Mouse (Mus musculus) retina, postnatal 7 days (tissue): Measurements from ENCODE around the gene Rbm15.
A peak's percentile ranks its signal among the peaks of the same experiment; 100 is the strongest.
"Not testable (repeated sequence)": the region's sequence is repeated elsewhere in the genome, so short reads cannot be mapped to it uniquely, and the experiment has no call there.

Experiments
- DNase-seq: peaks from one replicate; pipeline ENCODE4 v3.0.0-alpha.2; 2012; ENCODE audit warnings: low read depth, low spot score

The Rbm15 gene

DNA sequence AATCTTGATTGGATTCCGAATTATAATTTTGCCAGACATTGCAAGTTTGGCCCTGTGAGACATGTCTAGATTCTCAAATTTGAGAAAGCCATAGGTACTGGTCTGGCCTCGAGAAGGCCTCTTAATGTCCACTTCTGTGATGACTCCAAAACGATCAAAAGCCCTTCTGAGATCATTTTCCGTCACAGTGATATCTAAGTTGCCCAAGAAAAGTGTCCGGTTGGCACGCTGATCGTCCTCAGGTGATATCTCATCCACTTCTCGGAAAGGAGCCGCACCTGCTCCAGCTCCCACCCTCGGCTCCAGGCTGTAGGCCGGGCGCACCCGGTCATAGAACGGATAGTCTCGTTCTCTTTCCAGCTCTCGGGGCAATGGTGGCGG is 1.7 kb downstream of the Rbm15 start:
- no peak for DNase-seq

GRCm38 (mm10) chr3:107330503-107331424 is 2.7 kb downstream of the Rbm15 start:
- no peak for DNase-seq

DNA sequence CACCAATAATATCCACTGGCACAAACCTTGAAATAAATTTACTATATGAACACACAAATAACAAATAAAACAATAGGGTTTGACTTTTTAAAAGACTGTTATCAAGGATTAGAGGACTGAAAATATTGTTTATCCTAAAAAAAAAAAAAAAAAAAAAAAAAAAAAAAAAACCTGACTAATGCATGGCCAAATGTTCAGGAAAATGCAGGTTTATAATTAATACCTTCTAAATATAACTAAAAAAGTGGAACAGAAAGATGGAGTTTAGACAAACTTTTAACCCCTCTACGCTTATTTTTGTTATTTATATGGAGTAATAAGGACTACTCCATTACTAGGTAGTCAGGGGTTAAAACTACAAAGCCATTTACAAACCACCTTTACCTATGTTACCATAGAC is 7.0 kb downstream of the Rbm15 start:
- DNase-seq, result no peak

DNA sequence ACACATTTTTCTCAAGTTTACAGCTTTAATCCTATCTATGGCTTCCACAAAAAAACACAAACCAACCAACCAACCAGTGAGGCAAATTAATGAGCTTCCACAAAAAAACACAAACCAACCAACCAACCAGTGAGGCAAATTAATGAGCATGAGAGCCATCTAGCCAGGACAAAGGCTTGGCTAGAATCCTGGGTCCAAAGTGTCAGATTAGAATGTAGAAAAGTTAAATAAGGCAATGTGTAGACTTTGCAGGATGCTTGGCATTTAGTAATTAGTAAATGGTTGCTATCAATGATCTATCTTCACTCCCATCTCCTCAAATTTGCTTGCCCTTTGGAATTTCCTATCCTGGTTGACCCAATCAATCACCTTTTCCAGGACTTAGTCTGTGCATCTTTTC is 11.7 kb downstream of the Rbm15 start:
- no peak for DNase-seq

DNA sequence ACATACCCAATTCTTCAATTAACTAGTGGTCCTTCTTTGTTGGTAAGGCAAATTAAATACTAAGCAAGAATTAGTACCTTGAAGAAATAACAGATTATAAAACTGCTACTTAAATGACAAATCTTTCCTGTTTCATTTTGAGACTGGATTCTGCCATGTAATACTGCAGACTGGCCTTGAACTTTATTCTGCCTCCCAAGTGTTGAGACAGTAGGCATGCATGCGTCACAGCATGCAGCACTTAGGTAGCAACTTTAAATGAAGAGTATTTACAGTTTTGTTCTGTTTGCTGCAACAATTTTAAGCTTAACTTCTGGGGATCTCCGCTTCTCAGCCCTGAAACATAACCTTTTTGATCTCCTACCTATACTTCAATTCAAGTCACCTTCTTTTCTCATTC is 12.3 kb downstream of the Rbm15 start:
- DNase-seq, result no peak

DNA sequence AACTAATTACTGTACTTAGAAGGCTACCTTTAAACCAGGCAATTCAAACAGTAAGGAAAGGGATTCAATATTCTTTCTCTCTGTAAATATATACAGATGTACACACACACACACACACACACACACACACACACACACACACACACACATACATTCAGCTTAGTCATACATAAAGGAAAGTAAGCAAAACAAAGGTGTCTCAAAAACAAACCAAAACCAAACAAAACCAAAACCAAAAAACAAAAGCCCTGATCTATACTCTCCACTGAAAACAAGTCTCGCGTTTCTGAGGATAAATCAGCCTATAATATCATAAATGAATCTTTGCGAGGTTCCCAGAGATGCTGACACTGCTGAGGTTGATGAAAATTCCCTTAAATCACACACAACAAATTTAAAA is 16.1 kb downstream of the Rbm15 start:
- no peak for DNase-seq

DNA sequence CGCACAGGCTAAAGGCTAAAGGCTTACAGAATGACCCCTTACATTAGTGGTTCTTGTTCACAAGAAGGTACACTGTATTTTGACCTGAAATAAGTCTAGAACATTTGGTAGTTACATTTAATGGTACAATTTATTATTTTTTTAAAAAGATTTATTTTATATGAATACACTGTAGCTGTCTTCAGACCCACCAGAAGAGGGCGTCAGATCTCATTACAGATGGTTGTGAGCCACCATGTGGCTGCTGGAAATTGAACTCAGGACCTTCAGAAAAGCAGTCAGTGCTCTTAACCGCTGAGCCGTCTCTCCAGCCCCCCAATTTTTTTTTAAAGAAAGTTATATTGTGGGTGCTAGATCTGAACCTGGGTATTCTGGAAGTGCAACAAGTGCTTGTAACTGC is 36.6 kb downstream of the Rbm15 start:
- DNase-seq, result not testable (repeated sequence)

DNA sequence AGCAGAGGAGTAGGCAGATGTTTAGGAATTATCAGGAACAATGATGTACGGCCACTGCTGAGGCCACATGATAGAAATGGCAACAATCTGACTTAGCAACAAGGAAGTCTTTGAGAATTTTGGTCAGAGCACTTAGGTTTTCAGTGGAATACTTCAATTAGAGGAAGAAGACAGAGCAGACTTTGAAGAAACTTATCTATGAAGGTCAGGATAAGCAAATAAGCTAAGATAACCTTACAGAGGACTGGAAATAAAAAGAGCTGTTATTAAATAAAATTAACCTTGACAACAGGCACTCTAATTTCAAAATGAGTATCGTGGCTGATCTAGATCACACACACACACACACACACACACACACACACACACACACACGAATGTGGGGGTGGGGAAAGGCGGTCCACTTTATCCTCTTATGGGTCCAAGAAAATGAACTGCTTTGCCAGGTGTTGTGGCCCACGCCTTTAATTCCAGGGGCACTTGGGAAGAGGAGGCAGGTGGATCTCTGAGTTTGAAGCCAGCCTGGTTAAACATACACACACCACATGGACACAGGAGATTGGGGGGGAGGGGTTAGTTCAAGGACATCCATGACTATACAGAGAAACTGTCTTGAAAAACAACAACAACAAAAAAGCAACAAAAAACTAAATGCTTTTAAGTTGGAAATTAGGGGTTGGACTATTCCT is 37.7 kb downstream of the Rbm15 start:
- no peak for DNase-seq

GRCm38 (mm10) chr3:107290764-107291381 is 42.6 kb downstream of the Rbm15 start, which contains the start of gene Slc16a4:
Slc16a4 (plus strand) TSS chr3:107291230.
- DNase-seq, result no peak

- no peak for DNase-seq
Observed at GRCm38 (mm10) chr3:107287346-107287745, 46.1 kb downstream of the Rbm15 start.

GRCm38 (mm10) chr3:107286123-107286522 is 47.4 kb downstream of the Rbm15 start:
- DNase-seq, result no peak

DNA sequence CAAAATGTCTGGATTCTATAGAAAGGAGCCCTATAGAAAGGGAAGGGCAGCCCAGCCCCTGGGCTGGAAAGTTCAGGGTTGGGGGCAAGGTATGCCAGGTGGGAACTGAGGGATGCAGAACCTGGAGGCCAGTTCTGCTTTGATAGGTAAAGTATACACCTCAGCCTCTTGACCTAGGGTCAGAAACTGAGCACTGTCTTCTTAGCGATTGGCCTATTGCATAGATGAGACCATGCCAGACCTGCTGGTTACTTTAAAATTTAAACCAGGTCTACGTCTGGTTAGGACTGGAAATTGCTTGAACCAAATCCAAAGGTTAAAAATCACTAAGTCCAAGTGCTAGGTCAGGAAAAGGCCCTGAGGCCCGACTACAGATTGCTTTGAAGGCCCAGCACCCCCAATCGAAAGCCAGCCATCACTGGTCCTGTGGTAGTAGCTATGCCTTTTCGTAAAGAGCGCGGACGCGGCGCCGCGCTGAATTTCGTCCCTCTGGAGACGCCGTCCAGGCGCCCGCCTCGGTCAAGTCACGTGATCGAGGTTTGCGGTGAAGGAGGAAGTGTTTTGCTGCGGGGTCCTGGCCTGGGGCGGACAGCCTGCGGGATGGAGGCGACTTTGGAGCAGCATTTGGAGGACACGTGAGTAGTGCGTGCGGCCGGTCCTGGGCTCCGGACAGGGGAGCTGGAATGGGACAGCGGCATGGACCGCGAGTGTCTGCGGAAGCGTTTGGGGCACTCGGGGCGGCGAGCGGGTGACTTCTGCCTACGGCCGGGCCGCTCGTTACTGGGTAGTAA is 54.8 kb downstream of the Rbm15 start, which contains the start of gene Lamtor5:
TSS of gene Lamtor5 (plus strand) at position 380 of the 791 bp plus-strand sequence.
- DNase-seq, result peak; percentile 78

GRCm38 (mm10) chr3:107276626-107277025 is 56.8 kb downstream of the Rbm15 start:
- DNase-seq, result no peak

DNA sequence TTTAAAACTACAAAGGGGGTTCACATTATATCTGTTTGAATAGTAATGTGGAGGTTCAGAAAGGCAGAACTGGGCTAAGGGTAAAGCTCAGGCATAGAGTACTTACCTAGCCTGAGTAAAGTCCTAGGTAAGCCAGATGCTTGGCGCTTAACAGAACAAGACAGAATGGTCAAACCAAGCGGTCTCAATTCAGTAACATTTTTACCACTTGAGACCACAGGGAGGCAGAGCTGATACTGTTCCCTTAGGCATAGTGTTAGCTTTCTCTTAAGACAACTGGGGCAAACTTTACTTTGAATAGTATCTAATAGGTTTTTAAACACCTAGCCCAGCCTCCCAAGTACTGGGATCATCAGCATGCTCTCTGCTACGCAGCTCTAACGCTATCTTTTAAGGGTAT is 57.5 kb downstream of the Rbm15 start:
- DNase-seq, result no peak
